Mouse (Mus musculus) urinary bladder, postnatal 10 days (tissue): ENCODE measurements around the gene Aplf.
"Not testable (repeated sequence)": the region's sequence is repeated elsewhere in the genome, so short reads cannot be mapped to it uniquely, and the experiment has no call there.

ENCODE experiments used
- DNase-seq: peaks from one replicate; pipeline ENCODE4 v3.0.0; 2022; ENCODE audit warnings: low spot score

The Aplf gene

DNA sequence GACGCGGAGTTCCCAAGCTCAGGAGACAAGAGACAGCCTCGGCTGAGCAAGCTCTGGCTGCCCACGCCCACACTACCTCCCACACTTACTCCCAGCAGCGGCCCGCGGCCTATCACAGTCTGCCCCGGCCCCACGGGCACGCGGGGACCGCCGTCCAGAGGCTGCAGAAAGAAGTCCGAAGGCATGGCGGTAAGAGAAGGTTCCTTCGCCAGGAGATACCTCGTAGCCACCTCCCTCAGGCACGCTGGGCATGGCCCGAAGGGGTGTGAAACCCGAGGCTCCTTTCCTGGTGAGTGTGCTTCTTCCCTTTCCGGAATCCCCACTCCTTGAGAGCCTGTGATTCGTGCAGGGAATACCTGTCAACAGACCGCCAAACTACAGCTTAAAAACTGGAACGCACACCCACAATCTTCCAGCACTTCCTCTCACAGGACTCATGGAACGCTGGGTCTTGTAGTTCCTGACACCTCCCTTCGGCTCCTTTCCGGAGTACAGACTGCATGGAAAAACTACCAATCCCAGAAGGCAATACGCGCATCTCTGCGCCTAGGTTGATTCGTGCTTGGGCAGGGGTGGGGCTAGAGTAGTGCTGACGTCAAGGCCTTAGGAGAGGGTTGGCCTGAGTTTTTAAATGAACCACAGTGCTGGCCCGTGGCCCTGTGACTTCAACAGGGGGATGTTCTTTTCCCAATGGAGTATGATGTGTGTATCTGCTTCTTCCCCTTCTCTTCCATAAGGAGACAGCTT, at the start of gene Aplf:
TSS of gene Aplf (minus strand) at position 423 of the 747 bp plus-strand sequence.
- DNase-seq, result peak; percentile 47

DNA sequence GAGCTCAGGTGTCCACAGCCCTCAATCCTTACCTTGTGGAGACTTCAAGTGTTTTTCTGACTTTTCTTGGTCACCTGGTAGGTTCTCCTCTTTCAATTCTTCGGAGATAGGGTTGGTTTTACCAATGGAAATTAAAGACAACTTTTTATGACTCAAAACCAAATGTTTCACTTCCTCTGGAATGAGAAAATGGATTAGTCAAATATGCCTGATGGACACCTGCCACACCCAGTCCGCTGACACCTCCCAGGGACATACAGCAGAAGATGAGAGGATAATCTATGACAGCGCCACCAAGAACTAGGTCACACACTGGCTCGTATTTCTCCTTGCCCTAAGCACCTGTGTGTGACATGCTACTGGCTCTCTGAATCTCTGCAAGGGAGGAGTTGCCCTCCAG, 42.1 kb upstream of the Aplf start:
- DNase-seq, result no peak

DNA sequence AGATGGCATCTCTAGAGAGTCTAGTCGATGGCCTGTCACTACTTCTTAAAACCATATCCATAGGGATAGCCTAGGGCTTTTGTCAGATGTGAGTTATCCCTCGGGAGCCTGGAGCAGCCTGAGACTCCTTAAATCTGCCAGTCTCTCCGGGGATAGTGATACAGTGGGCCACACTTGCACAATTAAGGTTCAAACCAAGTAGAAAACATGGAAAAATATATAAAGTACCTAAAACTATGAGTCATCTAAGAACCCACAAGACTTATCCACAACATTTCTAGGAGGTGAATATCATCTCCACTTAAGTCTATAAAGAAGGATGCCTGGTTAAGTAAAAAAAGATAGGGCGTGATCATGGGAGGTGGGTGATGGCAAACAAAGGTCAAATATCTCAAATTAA, 40.3 kb upstream of the Aplf start:
- DNase-seq, result no peak

DNA sequence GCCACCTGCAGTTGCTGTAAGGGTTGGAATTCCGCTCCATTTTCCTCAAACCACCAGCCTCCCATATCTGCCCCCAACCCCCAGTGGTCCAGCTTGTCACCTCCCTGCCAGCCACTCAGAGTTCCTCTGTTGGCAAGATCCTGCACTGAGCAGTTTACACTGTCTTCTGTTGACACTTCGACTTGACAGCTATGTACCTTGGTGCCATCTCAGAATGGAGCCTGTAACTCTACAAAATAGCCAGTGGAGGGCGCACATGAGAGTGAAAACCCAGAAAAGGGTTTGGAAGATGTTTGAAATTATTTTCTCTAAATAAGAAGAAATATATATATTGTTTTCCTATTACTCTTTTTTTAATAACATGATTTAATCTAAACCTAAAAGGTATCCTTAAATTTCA, 34.3 kb upstream of the Aplf start:
- DNase-seq, result no peak

DNA sequence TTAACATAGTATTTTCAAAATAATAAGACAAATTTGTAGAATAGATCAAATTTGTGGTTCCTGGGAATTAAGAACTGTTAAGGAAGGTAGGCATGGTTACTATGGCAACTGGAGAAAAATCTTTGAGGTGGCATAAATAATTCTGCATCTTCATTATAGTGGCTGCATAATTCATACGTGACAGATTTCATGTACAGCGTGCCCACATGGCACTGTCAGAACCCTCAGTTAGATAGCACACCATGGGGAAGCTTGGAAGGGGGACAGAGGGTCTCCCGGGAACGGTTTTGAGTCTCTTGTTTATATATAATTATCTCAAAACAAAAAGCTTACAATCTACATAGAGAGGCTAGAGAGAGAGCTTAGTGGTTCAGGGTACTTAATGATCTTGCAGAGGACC, 24.6 kb upstream of the Aplf start:
- no peak for DNase-seq

DNA sequence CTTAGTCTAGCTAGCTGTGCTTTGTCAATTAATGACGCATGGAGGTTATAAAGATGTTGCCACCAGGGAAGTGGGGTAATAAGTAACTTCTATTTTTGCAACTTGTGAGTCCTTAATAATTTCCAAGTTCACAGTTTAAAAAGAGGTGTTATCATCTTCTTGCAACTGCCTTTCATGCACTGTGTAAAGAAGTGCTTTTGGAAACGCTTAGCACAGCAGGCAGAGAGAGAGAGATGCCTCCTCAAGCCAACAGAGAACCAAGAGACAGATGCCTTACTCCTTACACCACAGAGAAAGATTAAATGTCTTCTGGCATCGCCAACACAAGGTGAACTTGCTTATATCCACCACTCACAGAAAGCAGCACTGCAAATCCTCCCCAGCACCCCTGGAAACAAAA, 24.0 kb upstream of the Aplf start:
- DNase-seq, result no peak

DNA sequence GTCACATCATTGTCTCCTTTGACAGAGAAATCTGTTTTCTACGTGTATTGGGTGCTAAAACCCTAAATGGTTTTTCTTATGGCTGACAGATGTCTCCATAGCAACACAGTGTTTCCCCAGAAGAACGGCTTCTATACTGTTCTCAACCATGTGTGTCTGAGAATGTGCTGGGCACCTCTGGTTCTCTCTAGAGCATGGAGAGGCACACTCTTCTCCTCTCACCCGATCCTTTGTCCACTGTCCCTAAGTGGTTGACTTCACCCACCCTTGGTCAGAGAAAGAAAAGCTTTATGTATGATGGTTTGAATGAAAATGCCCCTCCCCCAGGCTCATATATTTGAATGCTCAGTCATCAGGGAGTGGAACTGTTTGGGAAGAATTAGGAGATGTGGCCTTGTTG, 8.4 kb upstream of the Aplf start:
- no peak for DNase-seq

DNA sequence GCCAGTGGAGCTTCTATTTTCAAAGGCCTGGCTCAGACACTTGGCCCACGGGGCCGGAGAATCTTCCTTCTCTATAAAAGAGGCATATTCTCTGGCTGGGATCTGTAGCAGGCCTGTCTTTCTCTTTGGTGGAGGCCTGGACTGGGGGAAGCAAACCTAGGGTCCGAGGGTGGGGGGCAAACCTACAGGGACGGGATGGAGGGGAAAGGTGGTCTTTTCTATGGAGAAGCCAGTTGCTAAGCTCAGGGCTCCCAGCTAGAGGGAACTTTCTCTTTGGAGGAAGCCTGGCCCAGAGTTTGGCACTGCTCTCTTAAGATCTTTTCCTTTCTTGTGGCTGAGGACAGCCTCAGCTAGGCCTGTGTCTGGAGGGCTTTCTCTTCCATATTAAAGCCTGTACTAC, 668 bp upstream of the Aplf start:
- no peak for DNase-seq

DNA sequence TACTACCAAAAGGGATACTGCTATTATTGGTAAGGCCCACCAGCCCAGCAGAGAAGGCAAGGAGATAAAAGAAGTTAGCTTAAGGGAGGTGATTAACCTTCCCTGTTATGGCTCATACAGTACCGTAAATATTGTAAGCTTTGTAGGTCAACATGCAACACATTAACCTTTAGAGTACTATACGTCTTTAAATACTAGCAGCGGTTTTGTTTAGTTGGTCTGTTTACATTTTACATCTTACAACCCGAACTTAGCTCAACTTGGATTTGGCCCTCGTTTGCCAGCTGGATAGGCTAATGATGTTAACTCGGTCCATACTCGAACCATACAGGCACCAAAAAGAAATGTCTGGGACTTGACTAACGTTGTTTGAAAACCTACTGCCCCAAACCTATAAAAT, 640 bp downstream of the Aplf start:
- DNase-seq, result no peak

DNA sequence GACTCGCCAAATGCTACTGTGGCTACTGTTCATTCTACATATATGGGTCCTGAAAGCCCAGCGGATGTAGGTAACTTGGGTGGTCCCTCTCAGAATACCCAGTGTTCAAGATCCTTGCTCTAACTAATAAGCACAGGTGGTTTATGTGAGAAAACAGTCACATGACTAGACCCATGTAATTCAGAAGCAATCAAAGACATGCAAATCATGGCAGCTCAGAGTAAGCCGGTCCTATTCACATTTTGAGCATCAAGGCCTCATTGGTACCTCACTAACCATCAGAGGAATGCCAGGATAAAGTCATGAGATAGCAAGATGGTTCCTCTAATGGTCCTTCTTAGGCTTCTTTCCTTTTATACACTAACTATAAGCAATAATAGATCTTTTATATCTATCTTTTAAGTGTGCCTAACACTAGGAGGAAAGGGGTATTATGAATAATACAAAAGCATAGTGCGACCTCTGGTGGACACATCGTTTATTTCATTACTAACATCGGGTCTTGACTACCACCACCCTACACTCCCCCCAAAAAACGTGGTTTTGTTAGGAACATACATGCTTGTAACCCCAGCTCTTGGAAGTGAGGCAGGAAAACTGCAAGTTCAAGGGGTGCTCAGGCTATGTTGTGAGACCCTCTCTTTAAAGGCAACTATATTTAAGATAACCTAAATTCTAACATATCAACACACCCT, 2.0 kb downstream of the Aplf start:
- no peak for DNase-seq

DNA sequence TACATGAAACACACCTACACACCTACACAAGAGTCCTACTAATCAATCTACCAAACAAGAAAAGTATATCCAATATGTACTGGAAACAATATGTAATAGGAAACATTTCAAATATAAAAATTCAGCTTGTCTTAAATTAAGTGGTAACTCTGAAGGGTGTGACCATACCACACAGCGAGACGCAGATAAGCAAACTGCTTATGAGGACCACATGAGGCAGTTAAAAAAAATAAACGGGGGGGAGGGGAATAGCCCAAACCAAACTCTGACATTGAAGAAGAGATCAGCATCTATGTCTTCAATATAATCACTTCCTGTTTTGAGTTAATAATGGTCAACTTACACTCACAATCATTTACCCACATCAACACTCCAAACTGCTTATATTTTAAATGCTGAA, 3.3 kb downstream of the Aplf start:
- DNase-seq, result no peak

DNA sequence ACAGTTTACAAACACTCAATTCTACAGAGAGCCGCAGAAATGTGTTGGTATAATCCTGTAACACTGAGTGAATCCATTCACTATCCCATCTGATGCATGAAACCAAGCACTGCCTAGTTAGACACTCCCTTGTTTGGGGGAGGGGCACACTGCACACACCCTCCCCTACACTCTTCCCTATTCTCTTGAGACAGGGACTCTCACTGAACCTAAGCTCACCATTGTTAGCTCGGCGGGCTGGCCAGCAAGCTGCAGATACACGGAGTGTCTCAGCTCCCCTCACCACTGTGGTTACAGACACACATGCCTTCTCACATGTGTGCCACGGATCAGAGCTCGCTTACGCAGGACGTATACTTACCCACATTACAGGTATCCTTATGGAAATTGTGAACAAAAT, 4.2 kb downstream of the Aplf start:
- DNase-seq, result no peak

DNA sequence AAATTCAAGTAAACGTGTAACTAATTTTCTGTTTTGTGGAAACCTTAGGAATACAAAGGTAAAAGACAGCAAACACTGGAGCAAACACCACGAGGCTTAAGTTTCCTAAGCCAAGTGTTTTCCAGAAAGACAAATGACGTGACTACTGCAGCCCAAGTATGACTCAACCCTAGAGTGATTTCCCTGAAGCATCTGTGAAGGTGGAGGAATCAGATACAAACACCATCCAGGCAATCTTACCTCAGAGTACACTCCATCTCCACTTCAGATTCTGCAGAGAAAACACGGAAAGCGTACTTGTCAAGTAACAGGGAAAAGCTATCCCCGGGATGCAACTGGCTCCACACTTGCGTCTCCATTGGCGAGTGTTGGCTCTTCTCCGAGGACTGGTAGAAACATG, 8.5 kb downstream of the Aplf start:
- DNase-seq, result no peak

DNA sequence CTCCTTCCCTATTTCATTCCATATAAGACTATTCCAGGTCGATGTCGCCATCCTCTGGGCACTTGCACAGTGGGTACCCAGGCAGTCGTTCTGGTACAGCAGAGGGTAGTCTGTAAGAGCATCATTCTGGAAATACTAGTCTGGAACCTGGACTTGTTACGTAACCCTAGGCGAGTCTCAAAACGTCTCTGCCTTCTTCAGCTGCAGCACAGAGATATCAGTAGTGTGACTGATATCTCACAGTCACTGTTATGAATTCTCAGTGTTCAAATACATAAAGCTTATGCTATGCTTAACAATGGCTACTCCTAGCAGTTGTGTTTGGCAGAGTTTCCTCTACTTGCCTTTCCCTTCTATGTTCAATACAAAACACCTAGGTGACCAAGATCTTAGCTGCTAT, 9.8 kb downstream of the Aplf start:
- no peak for DNase-seq

DNA sequence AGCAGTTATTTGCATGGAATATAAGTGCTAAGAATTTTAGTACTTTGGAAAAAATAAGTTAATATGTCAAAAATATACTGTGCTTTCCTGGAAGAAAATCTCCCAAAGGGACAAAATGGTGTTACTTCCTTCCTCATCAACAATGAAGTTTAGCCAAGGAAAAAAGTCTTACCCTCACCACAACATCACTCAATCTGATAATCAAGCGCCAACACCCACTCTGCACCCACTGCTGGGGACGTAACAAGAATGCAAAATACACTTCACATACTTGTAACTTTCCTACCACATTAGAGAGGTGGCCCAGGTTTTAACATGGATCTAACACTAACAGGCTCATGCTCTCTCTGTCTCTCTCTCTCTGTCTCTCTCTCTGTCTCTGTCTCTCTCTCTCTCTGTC, 10.3 kb downstream of the Aplf start:
- no peak for DNase-seq

DNA sequence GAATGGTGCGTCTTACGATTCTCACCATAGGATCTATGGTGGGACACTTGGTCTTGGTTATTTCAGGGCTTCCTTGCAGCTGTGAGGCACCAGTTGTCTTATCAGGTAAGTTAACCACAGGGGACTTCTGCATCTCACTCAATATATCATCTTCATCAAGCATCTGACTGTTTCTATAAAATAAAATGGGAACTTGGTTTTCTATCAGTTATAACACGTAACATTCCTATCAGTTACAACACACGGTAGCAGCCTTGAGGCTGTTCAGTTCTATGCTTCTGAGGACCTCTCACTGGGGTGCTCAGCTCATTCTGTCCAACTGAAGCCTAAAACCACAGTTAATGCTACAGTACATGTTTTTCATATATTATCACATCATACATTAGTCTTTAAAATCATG, 13.2 kb downstream of the Aplf start:
- no peak for DNase-seq

DNA sequence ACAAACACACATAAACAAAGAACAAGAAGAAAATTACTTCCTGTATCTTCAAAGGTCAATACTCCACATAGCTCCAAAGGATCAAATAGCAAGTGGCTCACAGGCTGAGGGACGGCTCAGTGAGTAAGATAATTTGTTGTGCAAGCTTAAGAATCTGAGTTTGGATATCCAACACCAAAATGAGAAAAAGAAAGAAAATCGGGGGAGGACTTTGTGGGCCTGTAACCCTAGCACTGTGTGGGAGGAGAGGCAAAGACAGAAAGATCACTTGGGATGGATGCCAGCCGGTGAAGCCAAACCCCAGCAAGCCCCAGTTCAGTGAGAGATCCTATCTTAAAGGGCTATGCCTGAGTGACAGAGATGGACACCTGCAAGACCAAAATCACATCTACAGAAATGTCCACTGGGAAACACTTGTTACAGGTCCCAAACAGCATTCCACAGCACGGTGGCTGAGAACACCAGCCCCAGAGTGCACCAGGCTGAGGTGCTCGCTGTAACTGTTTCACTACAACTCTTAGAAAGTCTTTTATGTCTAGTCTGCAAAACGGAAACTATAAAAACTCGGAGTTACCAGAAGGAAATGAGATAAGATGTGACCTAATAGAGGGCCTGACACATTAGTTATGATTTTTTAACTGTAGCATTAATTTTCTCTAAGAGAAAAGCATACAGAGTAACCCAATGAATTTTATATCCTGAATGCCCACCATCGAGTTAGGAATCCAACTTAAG, 17.9 kb downstream of the Aplf start:
- no peak for DNase-seq

DNA sequence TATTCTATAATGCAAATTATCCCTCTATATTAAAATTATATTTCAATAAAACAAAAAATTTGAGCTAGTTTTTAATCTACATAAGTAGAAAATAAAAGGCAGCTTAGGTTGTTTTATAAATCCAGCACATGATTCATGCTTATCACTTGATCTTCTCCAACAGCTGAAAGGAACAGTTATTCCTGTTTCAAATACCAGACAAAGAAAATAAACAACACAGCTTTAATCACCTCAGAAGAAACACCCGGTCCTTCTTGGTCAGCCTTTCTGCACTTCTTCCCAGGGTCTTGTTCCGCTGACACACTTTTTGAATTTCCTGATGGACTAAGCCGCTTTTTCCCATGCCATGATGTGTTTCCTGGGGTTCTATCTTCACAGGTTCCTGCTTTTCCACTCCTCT, 18.5 kb downstream of the Aplf start:
- DNase-seq, result no peak

DNA sequence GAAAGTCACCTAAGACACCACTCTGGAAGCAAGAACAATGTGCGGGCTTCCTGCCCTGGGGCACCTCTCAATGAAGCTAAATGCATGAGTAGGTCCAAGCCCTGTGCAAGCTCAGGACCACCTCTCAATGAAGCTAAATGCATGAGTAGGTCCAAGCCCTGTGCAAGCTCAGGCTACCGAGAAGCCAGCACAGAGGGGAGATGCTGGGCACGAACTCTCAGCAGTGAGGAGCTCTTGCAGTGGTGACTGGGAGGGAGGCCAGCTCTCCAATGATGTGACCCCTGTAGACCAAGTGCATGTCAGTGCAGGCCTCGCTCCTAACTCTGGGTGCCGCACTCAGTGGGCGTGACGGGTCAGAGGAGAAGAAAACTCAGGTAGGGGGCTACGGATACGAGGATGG, 19.3 kb downstream of the Aplf start:
- DNase-seq, result no peak

DNA sequence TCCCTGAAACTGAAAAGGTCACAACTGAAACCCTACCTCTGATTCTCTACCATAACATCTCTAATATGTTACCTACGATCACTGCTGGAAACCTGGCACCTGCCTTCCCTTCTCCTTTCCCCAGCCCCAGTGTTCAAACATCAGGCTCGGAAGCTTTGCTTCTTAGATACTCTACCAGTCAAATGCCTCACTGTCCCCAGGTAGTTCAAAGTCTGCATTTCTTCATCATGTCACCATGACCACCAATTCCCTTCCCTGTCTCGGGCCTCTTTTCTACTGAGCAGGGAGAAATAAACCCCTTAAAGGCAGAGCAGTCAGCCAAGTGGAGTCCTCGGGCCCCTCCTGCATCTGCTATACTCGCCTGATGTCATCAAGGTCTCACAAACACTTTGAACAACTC, 20.2 kb downstream of the Aplf start:
- no peak for DNase-seq

DNA sequence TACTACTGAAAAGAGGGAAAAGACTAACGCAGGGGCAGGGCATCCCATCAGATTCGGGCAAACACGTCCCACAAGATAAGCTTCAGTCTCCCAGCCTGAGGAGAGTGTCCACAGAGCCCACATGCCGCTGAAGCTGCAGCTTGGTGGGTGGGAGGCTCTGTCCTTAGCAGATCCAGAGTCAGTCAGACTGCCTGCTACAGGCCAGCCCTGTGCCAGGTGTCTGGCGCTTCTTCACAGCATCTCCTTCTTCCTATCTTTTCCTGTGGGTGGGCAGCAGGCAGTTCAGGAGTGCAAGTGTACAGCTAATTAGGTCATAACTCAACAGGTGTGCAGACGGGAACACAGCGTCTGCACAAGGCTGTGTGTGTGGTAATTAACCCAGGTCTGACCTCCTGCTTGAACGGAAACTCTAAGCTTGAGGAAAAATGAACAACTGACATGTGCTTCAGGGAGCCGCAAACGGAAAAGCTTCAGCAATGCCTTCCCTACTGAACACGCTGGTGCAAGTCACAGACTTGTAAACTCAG, 33.8 kb downstream of the Aplf start:
- no peak for DNase-seq

DNA sequence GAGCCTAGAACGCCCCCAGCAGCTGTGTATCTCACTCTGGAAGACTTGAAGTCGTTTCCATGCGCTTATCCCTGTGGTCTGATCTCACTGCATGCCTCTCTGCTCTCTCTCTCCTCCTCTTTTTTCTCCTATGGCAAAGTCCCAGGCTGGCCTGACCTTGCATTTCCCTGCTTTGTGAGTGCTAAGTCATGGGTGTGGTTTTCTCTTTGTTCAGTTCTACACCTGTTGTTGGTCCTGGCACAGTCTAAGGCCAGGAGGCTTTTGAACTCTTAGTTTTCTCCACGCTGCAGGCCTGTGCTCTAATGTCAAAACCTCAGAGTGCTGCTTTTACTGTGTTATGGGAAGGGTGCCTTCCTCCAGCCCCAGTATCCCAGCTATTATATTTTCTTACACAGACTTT, 39.8 kb downstream of the Aplf start:
- no peak for DNase-seq

DNA sequence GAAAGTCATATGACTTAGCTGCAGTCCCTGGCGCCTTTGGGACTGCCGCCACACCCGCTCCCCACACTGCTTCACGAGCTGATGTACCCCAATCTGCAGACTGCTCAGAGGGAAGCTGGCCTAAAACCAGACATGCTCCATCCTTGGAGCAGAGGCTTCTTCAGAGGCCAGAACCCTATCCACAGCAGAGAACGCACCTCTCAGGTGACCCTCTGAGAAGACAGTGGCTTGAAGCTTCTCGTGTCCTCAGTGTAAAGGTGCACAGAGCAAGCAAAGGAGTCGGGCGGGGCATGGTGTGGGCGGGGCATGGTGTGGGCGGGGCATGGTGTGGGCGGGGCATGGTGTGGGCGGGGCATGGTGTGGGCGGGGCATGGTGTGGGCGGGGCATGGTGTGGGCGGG, 43.1 kb downstream of the Aplf start:
- DNase-seq, result not testable (repeated sequence)
